16 mouse cellular contexts compared by ENCODE assay signal in the genomic region with DNA sequence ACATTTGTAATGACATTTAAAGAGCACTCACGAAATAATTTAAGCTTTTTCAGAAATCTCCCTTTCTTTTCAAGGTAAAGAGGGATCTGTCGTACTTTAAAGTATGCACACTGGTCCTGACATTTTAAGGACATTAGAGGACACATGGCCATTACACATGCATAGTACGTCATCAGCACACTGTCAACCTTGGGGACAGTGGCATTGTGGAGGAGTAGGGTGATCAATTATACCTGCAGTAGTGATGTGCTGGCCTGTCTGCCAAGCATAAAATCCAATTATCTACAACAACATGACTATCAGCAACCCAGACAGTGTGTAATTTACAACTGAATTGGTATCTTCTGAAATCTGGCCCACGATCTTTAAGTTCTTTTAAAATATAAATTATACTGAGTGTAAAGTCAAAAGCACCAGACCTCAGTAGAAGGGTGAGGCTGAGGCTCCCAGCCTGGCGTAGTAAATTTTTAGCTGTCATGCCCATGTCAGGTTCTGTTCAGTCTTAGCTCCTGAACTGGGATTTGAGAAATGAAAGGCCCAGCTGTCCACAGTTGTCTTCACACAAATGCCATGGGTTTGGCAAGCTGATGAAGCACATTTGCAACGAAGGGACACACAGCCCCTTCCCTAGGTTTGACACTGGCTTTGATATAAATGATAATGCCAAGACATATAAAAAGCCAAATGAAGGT. TPM values are rescaled to one million over a fixed set of nuclear protein-coding genes. Genes with fewer than 3 reads are reported as not detected.
A peak's percentile ranks its signal among the peaks of the same experiment; 100 is the strongest.
DNase-seq lines count a peak whose midpoint lies in the region; ATAC-seq and TF ChIP-seq lines count a peak whose summit lies in the region.
"Had no signal": no experiment of that assay in that cellular context is flagged by ENCODE, and none has a peak within 500 bp of the region (broad histone marks: within the 10 kb centered on the region; RNA-seq: fewer than 3 reads in every experiment).

No protein-coding gene starts in this region.

- no peak overlapping the region for H3K27ac ChIP-seq in forebrain, postnatal 0 days (ENCODE audit: low read depth, low read length)
- no peak overlapping the region for H3K27ac ChIP-seq in forebrain, embryonic 13.5 days
- peak overlapping the region; percentile 44 for H3K27ac ChIP-seq in midbrain, embryonic 13.5 days
- no peak overlapping the region for H3K27ac ChIP-seq in midbrain, embryonic 15.5 days
- H3K27ac ChIP-seq in hindbrain, embryonic 12.5 days: peak overlapping the region; percentile 58
- H3K27ac ChIP-seq in neural tube, embryonic 14.5 days (ENCODE audit: low read depth, low read length): no peak overlapping the region
- H3K27ac ChIP-seq: limb, embryonic 12.5 days; liver, embryonic 15.5 days had no signal

- no peaks in the 10 kb centered on the region for H3K36me3 ChIP-seq in forebrain, postnatal 0 days (ENCODE audit: insufficient read depth)
- no peaks in the 10 kb centered on the region for H3K36me3 ChIP-seq in forebrain, embryonic 13.5 days (ENCODE audit: poor library complexity, severe bottlenecking)
- no peaks in the 10 kb centered on the region for H3K36me3 ChIP-seq in midbrain, embryonic 13.5 days
- H3K36me3 ChIP-seq in midbrain, embryonic 15.5 days (replicated peaks): no peaks in the 10 kb centered on the region
- no peaks in the 10 kb centered on the region for H3K36me3 ChIP-seq in hindbrain, embryonic 12.5 days
- H3K36me3 ChIP-seq in neural tube, embryonic 14.5 days (ENCODE audit: control insufficient read depth, insufficient read depth, low read length): no peaks in the 10 kb centered on the region
- H3K36me3 ChIP-seq: limb, embryonic 12.5 days; liver, embryonic 15.5 days had no signal

- no peaks in the 10 kb centered on the region for H3K9me3 ChIP-seq in forebrain, postnatal 0 days (ENCODE audit: low read length)
- H3K9me3 ChIP-seq in forebrain, embryonic 13.5 days (replicated peaks): peaks cover 3% of the 10 kb centered on the region; the same call in 1 of the 2 replicates
- H3K9me3 ChIP-seq in midbrain, embryonic 13.5 days: no peaks in the 10 kb centered on the region
- H3K9me3 ChIP-seq in midbrain, embryonic 15.5 days: no peaks in the 10 kb centered on the region
- 0 out of 2 replicates have a peak, but pooled peaks cover 6% of the 10 kb centered on the region for H3K9me3 ChIP-seq in hindbrain, embryonic 12.5 days (replicated peaks)
- no peaks in the 10 kb centered on the region for H3K9me3 ChIP-seq in neural tube, embryonic 14.5 days (ENCODE audit: control insufficient read depth, low read length)
- H3K9me3 ChIP-seq: liver, embryonic 15.5 days had no signal

- no peaks in the 10 kb centered on the region for H3K27me3 ChIP-seq in forebrain, postnatal 0 days (ENCODE audit: insufficient read depth, low read length)
- H3K27me3 ChIP-seq in forebrain, embryonic 13.5 days: no peaks in the 10 kb centered on the region
- H3K27me3 ChIP-seq in midbrain, embryonic 13.5 days: no peaks in the 10 kb centered on the region
- no peaks in the 10 kb centered on the region for H3K27me3 ChIP-seq in midbrain, embryonic 15.5 days (replicated peaks)
- peaks cover 7% of the 10 kb centered on the region for H3K27me3 ChIP-seq in hindbrain, embryonic 12.5 days
- H3K27me3 ChIP-seq in neural tube, embryonic 14.5 days (ENCODE audit: control insufficient read depth, insufficient read depth, low read length): no peaks in the 10 kb centered on the region
- H3K27me3 ChIP-seq: liver, embryonic 15.5 days had no signal

- peak; percentile 47 for ATAC-seq in forebrain, postnatal 0 days
- no peak for ATAC-seq in forebrain, embryonic 13.5 days
- peak; percentile 48; the same call in 1 of the 2 replicates for ATAC-seq in midbrain, embryonic 13.5 days
- no peak; the same call in 1 of the 2 replicates for ATAC-seq in midbrain, embryonic 15.5 days (replicated peaks)
- ATAC-seq in hindbrain, embryonic 12.5 days (ENCODE audit: low FRiP score): peak; percentile 55
- ATAC-seq in neural tube, embryonic 14.5 days (ENCODE audit: low read depth): peak; percentile 56

- H3K4me2 ChIP-seq in forebrain, postnatal 0 days (ENCODE audit: low read depth): no peak overlapping the region
- no peak overlapping the region for H3K4me2 ChIP-seq in forebrain, embryonic 13.5 days
- H3K4me2 ChIP-seq in midbrain, embryonic 13.5 days (replicated peaks): no peak overlapping the region
- H3K4me2 ChIP-seq in midbrain, embryonic 15.5 days: no peak overlapping the region
- no peak overlapping the region for H3K4me2 ChIP-seq in hindbrain, embryonic 12.5 days (replicated peaks)
- no peak overlapping the region for H3K4me2 ChIP-seq in neural tube, embryonic 14.5 days (ENCODE audit: low read depth, low read length)
- H3K4me2 ChIP-seq: heart, embryonic 11.5 days; limb, embryonic 12.5 days; liver, embryonic 15.5 days had no signal

- no peaks in the 10 kb centered on the region for H3K4me1 ChIP-seq in forebrain, postnatal 0 days (ENCODE audit: insufficient read depth)
- no peaks in the 10 kb centered on the region for H3K4me1 ChIP-seq in forebrain, embryonic 13.5 days
- H3K4me1 ChIP-seq in midbrain, embryonic 13.5 days (replicated peaks): peaks cover 11% of the 10 kb centered on the region
- peaks cover 8% of the 10 kb centered on the region; the same call in 1 of the 2 replicates for H3K4me1 ChIP-seq in midbrain, embryonic 15.5 days
- peaks cover 5% of the 10 kb centered on the region for H3K4me1 ChIP-seq in hindbrain, embryonic 12.5 days
- peaks cover 4% of the 10 kb centered on the region; the same call in 1 of the 2 replicates for H3K4me1 ChIP-seq in neural tube, embryonic 14.5 days (ENCODE audit: control insufficient read depth, insufficient read depth, low read length)
- H3K4me1 ChIP-seq: limb, embryonic 12.5 days; liver, embryonic 15.5 days had no signal

- no peak for TF ChIP-seq CTCF in forebrain, postnatal 0 days (IDR thresholded peaks at IDR 0.05; ENCODE audit: low read depth)

- H3K9ac ChIP-seq in forebrain, postnatal 0 days: no peak overlapping the region
- no peak overlapping the region for H3K9ac ChIP-seq in forebrain, embryonic 13.5 days
- no peak overlapping the region for H3K9ac ChIP-seq in midbrain, embryonic 13.5 days (replicated peaks)
- H3K9ac ChIP-seq in midbrain, embryonic 15.5 days: no peak overlapping the region
- no peak overlapping the region for H3K9ac ChIP-seq in hindbrain, embryonic 12.5 days
- H3K9ac ChIP-seq in neural tube, embryonic 14.5 days (replicated peaks; ENCODE audit: low read depth, low read length): no peak overlapping the region
- H3K9ac ChIP-seq: limb, embryonic 12.5 days; liver, embryonic 15.5 days had no signal

- intact Hi-C loops in left cerebral cortex, postnatal 4 days (cut with DNase I): no loop called here

- no peak overlapping the region for H3K4me3 ChIP-seq in forebrain, postnatal 0 days (ENCODE audit: low read depth, low read length)
- no peak overlapping the region for H3K4me3 ChIP-seq in forebrain, embryonic 13.5 days
- H3K4me3 ChIP-seq in midbrain, embryonic 13.5 days (replicated peaks): no peak overlapping the region
- H3K4me3 ChIP-seq in midbrain, embryonic 15.5 days: no peak overlapping the region
- H3K4me3 ChIP-seq in hindbrain, embryonic 12.5 days: no peak overlapping the region
- H3K4me3 ChIP-seq in neural tube, embryonic 14.5 days (ENCODE audit: low read depth, low read length): no peak overlapping the region
- H3K4me3 ChIP-seq: limb, embryonic 12.5 days; liver, embryonic 15.5 days had no signal

- 73% methylated on average over 6 of the region's 6 CpGs for WGBS in forebrain, postnatal 0 days
- 81% methylated on average over 6 of the region's 6 CpGs for WGBS in forebrain, embryonic 13.5 days
- 61% methylated on average over 6 of the region's 6 CpGs for WGBS in midbrain, embryonic 13.5 days
- WGBS in midbrain, embryonic 15.5 days: 42% methylated on average over 6 of the region's 6 CpGs
- WGBS in hindbrain, embryonic 12.5 days: 58% methylated on average over 6 of the region's 6 CpGs
- WGBS in neural tube, embryonic 14.5 days: 53% methylated on average over 6 of the region's 6 CpGs

- no peak for DNase-seq in forebrain, postnatal 0 days
- no peak for DNase-seq in left cerebral cortex, postnatal 4 days
- no peak for DNase-seq in ovary, postnatal 10 days (ENCODE audit: low spot score)
- DNase-seq: cerebellum, postnatal 25 days; gastrocnemius, postnatal 14 days; kidney, adult 9 months; right cerebral cortex, postnatal 25 days had no signal

RNA-seq across cellular contexts. Expression of a gene that starts 20.7 kb away (rescaled TPM):
- total RNA-seq in forebrain, postnatal 0 days (2014; rRNA removed): 18.2 and 18.9 TPM in 2 replicates
- polyA plus RNA-seq in forebrain, postnatal 0 days (2015; fragmentation: Nextera tagmentation; extraction: Ambion mirVana): 8.6 and 9.9 TPM in 2 replicates
- polyA plus RNA-seq in forebrain, embryonic 13.5 days (2015; fragmentation: Nextera tagmentation; extraction: Ambion mirVana): 0.75 and 0.87 TPM in 2 replicates
- polyA plus RNA-seq in midbrain, embryonic 13.5 days (2015; fragmentation: Nextera tagmentation; extraction: Ambion mirVana): 1.8 and 2.0 TPM in 2 replicates
- 6.4 and 6.6 TPM in 2 replicates for polyA plus RNA-seq in midbrain, embryonic 15.5 days (2015; fragmentation: Nextera tagmentation; extraction: Ambion mirVana)
- 2.2 and 2.6 TPM in 2 replicates for polyA plus RNA-seq in hindbrain, embryonic 12.5 days (2016; fragmentation: Nextera tagmentation; extraction: Ambion mirVana)
- 10.2 and 13.5 TPM in 2 replicates for polyA plus RNA-seq in neural tube, embryonic 14.5 days (2014; fragmentation: Nextera tagmentation; extraction: Ambion mirVana)
- 10 to 100 TPM; 31.3 to 34.5 TPM for total RNA-seq in left cerebral cortex, postnatal 4 days (2021)
- total RNA-seq: monocyte, adult 5-6 weeks had no signal

RNA-seq across cellular contexts. Expression of a gene that starts 57.4 kb away (rescaled TPM):
- 45.2 and 52.9 TPM in 2 replicates for total RNA-seq in forebrain, postnatal 0 days (2014; rRNA removed)
- 45.2 and 45.3 TPM in 2 replicates for polyA plus RNA-seq in forebrain, postnatal 0 days (2015; fragmentation: Nextera tagmentation; extraction: Ambion mirVana)
- 39.1 and 41.1 TPM in 2 replicates for polyA plus RNA-seq in forebrain, embryonic 13.5 days (2015; fragmentation: Nextera tagmentation; extraction: Ambion mirVana)
- polyA plus RNA-seq in midbrain, embryonic 13.5 days (2015; fragmentation: Nextera tagmentation; extraction: Ambion mirVana): 43.1 and 46.3 TPM in 2 replicates
- polyA plus RNA-seq in midbrain, embryonic 15.5 days (2015; fragmentation: Nextera tagmentation; extraction: Ambion mirVana): 53.9 and 54.0 TPM in 2 replicates
- 37.8 and 38.4 TPM in 2 replicates for polyA plus RNA-seq in hindbrain, embryonic 12.5 days (2016; fragmentation: Nextera tagmentation; extraction: Ambion mirVana)
- polyA plus RNA-seq in neural tube, embryonic 14.5 days (2014; fragmentation: Nextera tagmentation; extraction: Ambion mirVana): 49.2 and 53.1 TPM in 2 replicates
- total RNA-seq in left cerebral cortex, postnatal 4 days (2021): 10 to 100 TPM; 46.7 to 47.5 TPM

RNA-seq across cellular contexts. Expression of a gene that starts 59.7 kb away (rescaled TPM):
- total RNA-seq in forebrain, postnatal 0 days (2014; rRNA removed): 19.1 and 29.2 TPM in 2 replicates
- polyA plus RNA-seq in forebrain, postnatal 0 days (2015; fragmentation: Nextera tagmentation; extraction: Ambion mirVana): 24.8 and 26.8 TPM in 2 replicates
- polyA plus RNA-seq in forebrain, embryonic 13.5 days (2015; fragmentation: Nextera tagmentation; extraction: Ambion mirVana): 41.3 and 44.1 TPM in 2 replicates
- 34.4 and 36.5 TPM in 2 replicates for polyA plus RNA-seq in midbrain, embryonic 13.5 days (2015; fragmentation: Nextera tagmentation; extraction: Ambion mirVana)
- 29.2 and 32.3 TPM in 2 replicates for polyA plus RNA-seq in midbrain, embryonic 15.5 days (2015; fragmentation: Nextera tagmentation; extraction: Ambion mirVana)
- 40.7 and 48.2 TPM in 2 replicates for polyA plus RNA-seq in hindbrain, embryonic 12.5 days (2016; fragmentation: Nextera tagmentation; extraction: Ambion mirVana)
- polyA plus RNA-seq in neural tube, embryonic 14.5 days (2014; fragmentation: Nextera tagmentation; extraction: Ambion mirVana): 30.1 and 31.1 TPM in 2 replicates
- total RNA-seq in left cerebral cortex, postnatal 4 days (2021): 10 to 100 TPM; 20.6 to 27.9 TPM

Comparison
In these comparisons a context has a peak if more than half of its experiments do, and no peak if none do; other contexts are left out.
1. ATAC-seq: peak in forebrain, postnatal 0 days (single experiment), midbrain, embryonic 13.5 days (single experiment), hindbrain, embryonic 12.5 days (single experiment) and neural tube, embryonic 14.5 days (single experiment); none in forebrain, embryonic 13.5 days (single experiment) and midbrain, embryonic 15.5 days (single experiment).
2. H3K27ac ChIP-seq: peak in midbrain, embryonic 13.5 days (single experiment) and hindbrain, embryonic 12.5 days (single experiment); none in forebrain, postnatal 0 days (single experiment), forebrain, embryonic 13.5 days (single experiment), midbrain, embryonic 15.5 days (single experiment) and neural tube, embryonic 14.5 days (single experiment).